ENCODE assay signal across 14 mouse cellular contexts in genomic region chr6:52228475-52229465, GRCm38 (mm10). TPM values are rescaled to one million over a fixed set of nuclear protein-coding genes. Genes with fewer than 3 reads are reported as not detected.
DNase-seq lines count a peak whose midpoint lies in the region; ATAC-seq and TF ChIP-seq lines count a peak whose summit lies in the region.
"Had no signal": no experiment of that assay in that cellular context is flagged by ENCODE, and none has a peak within 500 bp of the region (broad histone marks: within the 10 kb centered on the region; RNA-seq: fewer than 3 reads in every experiment).

No protein-coding gene starts in this region.

- TF ChIP-seq CTCF in E14TG2a.4 (conservative IDR thresholded peaks at IDR 0.05; ENCODE audit: low read length), result no peak
- TF ChIP-seq CTCF in kidney, adult 2 months (conservative IDR thresholded peaks at IDR 0.05; ENCODE audit: insufficient read depth, insufficient read length, low read depth, low read length), result no peak
- no peak; the same call in 1 of the 2 replicates for TF ChIP-seq CTCF in hindbrain, postnatal 0 days (IDR thresholded peaks at IDR 0.05; ENCODE audit: low read depth)

- no peak for DNase-seq in heart, embryonic 10.5 days (ENCODE audit: low spot score)
- DNase-seq in heart, postnatal 14 days, result no peak
- peak; percentile 78 for DNase-seq in kidney, adult 2 months
- DNase-seq in MN1 (ENCODE audit: low spot score), result no peak
- DNase-seq in hindbrain, postnatal 0 days (ENCODE audit: low spot score), result no peak
- DNase-seq: cerebellum, postnatal 36 days; heart, postnatal 4 days had no signal

- no peaks in the 10 kb centered on the region for H3K36me3 ChIP-seq in heart, embryonic 10.5 days
- H3K36me3 ChIP-seq in E14TG2a.4 (ENCODE audit: insufficient read depth, low read length), result no peaks in the 10 kb centered on the region
- no peaks in the 10 kb centered on the region; the same call in 1 of the 2 replicates for H3K36me3 ChIP-seq in kidney, adult 2 months (ENCODE audit: control insufficient read depth, insufficient read depth, low read length)
- H3K36me3 ChIP-seq in limb, embryonic 15.5 days, result no peaks in the 10 kb centered on the region
- no peaks in the 10 kb centered on the region for H3K36me3 ChIP-seq in hindbrain, postnatal 0 days (ENCODE audit: insufficient read depth, low read length)
- H3K36me3 ChIP-seq: stomach, embryonic 15.5 days had no signal

- no peak for TF ChIP-seq POLR2A in kidney, adult 2 months (IDR thresholded peaks at IDR 0.05; ENCODE audit: low read depth, low read length)

- H3K4me3 ChIP-seq in heart, embryonic 10.5 days, result 0 out of 2 replicates have a peak overlapping the region, but pooled peaks have one; percentile 15
- peak overlapping the region; percentile 30; the same call in 1 of the 2 replicates for H3K4me3 ChIP-seq in E14TG2a.4 (replicated peaks; ENCODE audit: low read length)
- H3K4me3 ChIP-seq in kidney, adult 2 months (ENCODE audit: insufficient read depth, low read depth, low read length), result peak overlapping the region; percentile 84
- peak overlapping the region; percentile 51 for H3K4me3 ChIP-seq in limb, embryonic 15.5 days
- no peak overlapping the region for H3K4me3 ChIP-seq in hindbrain, postnatal 0 days (ENCODE audit: low read length)
- H3K4me3 ChIP-seq: erythroblast, embryonic 14.5 days; stomach, embryonic 15.5 days had no signal

- peaks cover 18% of the 10 kb centered on the region for H3K4me1 ChIP-seq in heart, embryonic 10.5 days
- H3K4me1 ChIP-seq in E14TG2a.4 (replicated peaks; ENCODE audit: low read depth, low read length), result peaks cover 68% of the 10 kb centered on the region
- H3K4me1 ChIP-seq in kidney, adult 2 months (ENCODE audit: control insufficient read depth, insufficient read depth, low read length), result no peaks in the 10 kb centered on the region
- H3K4me1 ChIP-seq in limb, embryonic 15.5 days, result peaks cover 11% of the 10 kb centered on the region
- no peaks in the 10 kb centered on the region for H3K4me1 ChIP-seq in hindbrain, postnatal 0 days (ENCODE audit: insufficient read depth, low read length)

- H3K27ac ChIP-seq in heart, embryonic 10.5 days, result no peak overlapping the region
- peak overlapping the region; percentile 98 for H3K27ac ChIP-seq in kidney, adult 2 months (ENCODE audit: insufficient read depth, low read depth, low read length)
- H3K27ac ChIP-seq in limb, embryonic 15.5 days, result peak overlapping the region; percentile 93
- no peak overlapping the region for H3K27ac ChIP-seq in hindbrain, postnatal 0 days
- H3K27ac ChIP-seq: stomach, embryonic 15.5 days had no signal

- H3K9me3 ChIP-seq in heart, embryonic 10.5 days, result no peaks in the 10 kb centered on the region
- no peaks in the 10 kb centered on the region for H3K9me3 ChIP-seq in E14TG2a.4 (ENCODE audit: low read length)
- H3K9me3 ChIP-seq in limb, embryonic 15.5 days, result no peaks in the 10 kb centered on the region
- no peaks in the 10 kb centered on the region for H3K9me3 ChIP-seq in hindbrain, postnatal 0 days (ENCODE audit: low read length)
- H3K9me3 ChIP-seq: stomach, embryonic 15.5 days had no signal

- no peak for ATAC-seq in limb, embryonic 15.5 days (ENCODE audit: insufficient number of reproducible peaks, low FRiP score, low TSS enrichment, low read depth)
- ATAC-seq in inflammation-experienced regulatory T-cells, adult 6 months, result no peak
- ATAC-seq in hindbrain, postnatal 0 days, result no peak

- peak overlapping the region; percentile 80 for H3K9ac ChIP-seq in limb, embryonic 15.5 days
- H3K9ac ChIP-seq in hindbrain, postnatal 0 days (replicated peaks; ENCODE audit: low read length), result no peak overlapping the region
- H3K9ac ChIP-seq: stomach, embryonic 15.5 days had no signal

- H3K27me3 ChIP-seq in heart, embryonic 10.5 days (ENCODE audit: insufficient read depth, poor library complexity, severe bottlenecking), result peaks cover 99% of the 10 kb centered on the region
- peaks cover 96% of the 10 kb centered on the region for H3K27me3 ChIP-seq in E14TG2a.4 (ENCODE audit: insufficient read depth, low read length)
- H3K27me3 ChIP-seq in kidney, adult 2 months (replicated peaks; ENCODE audit: control insufficient read depth, insufficient read depth, low read length), result no peaks in the 10 kb centered on the region
- no peaks in the 10 kb centered on the region for H3K27me3 ChIP-seq in limb, embryonic 15.5 days
- H3K27me3 ChIP-seq in hindbrain, postnatal 0 days (ENCODE audit: insufficient read depth, low read length), result peaks cover 94% of the 10 kb centered on the region

- H3K4me2 ChIP-seq in limb, embryonic 15.5 days, result peak overlapping the region; percentile 65
- no peak overlapping the region for H3K4me2 ChIP-seq in hindbrain, postnatal 0 days (ENCODE audit: low read depth, low read length)
- H3K4me2 ChIP-seq: stomach, embryonic 15.5 days had no signal

- 1% methylated on average over 38 of the region's 38 CpGs for WGBS in heart, embryonic 10.5 days
- 2% methylated on average over 38 of the region's 38 CpGs for WGBS in kidney, adult 2 months
- under 1% methylated on average over 38 of the region's 38 CpGs for WGBS in limb, embryonic 15.5 days
- 2% methylated on average over 38 of the region's 38 CpGs for WGBS in hindbrain, postnatal 0 days

- intact Hi-C loops in heart, postnatal 14 days (cut with DNase I), result loop anchor here (5.0 to 10.0 kb wide), 2 partner anchors 844 to 1046 kb away; no protein-coding TSS in a partner anchor

RNA-seq across cellular contexts. Expression of gene Hoxa9, which starts 2.1 kb away (rescaled TPM):
- polyA plus RNA-seq in heart, embryonic 10.5 days (2016; fragmentation: Nextera tagmentation; extraction: Ambion mirVana), result 0.37 and 5.6 TPM in 2 replicates
- total RNA-seq in heart, postnatal 14 days (2021), result not detected
- polyA plus RNA-seq in kidney, adult 2 months (2012; rRNA removed), result 36.0 and 63.1 TPM in 2 replicates
- 30.8 and 34.0 TPM in 2 replicates for polyA plus RNA-seq in limb, embryonic 15.5 days (2015; fragmentation: Nextera tagmentation; extraction: Ambion mirVana)
- polyA plus RNA-seq in inflammation-experienced regulatory T-cells, adult 6 months (2017; shearing (Covaris generic)), result under 1 TPM in 2 of 3 experiments, not detected in 1; 0.13 to 0.32 TPM
- total RNA-seq in hindbrain, postnatal 0 days (2014; rRNA removed), result 0.26 TPM in 1 of 2 replicates, not detected in the other
- polyA plus RNA-seq in hindbrain, postnatal 0 days (2015; fragmentation: Nextera tagmentation; extraction: Ambion mirVana), result 0.18 TPM in 1 of 2 replicates, not detected in the other
- total RNA-seq: heart, postnatal 4 days; left cerebral cortex, adult 18-20 months had no signal
- polyA plus RNA-seq: brain, embryonic 14.5 days; erythroblast, embryonic 14.5 days had no signal

RNA-seq across cellular contexts. Expression of gene Hoxa7, which starts 7.1 kb away (rescaled TPM):
- 0.11 and 2.5 TPM in 2 replicates for polyA plus RNA-seq in heart, embryonic 10.5 days (2016; fragmentation: Nextera tagmentation; extraction: Ambion mirVana)
- total RNA-seq in heart, postnatal 14 days (2021), result under 1 TPM; 0.17 to 0.29 TPM
- 44.1 and 45.9 TPM in 2 replicates for polyA plus RNA-seq in kidney, adult 2 months (2012; rRNA removed)
- polyA plus RNA-seq in limb, embryonic 15.5 days (2015; fragmentation: Nextera tagmentation; extraction: Ambion mirVana), result 12.0 and 12.9 TPM in 2 replicates
- polyA plus RNA-seq in inflammation-experienced regulatory T-cells, adult 6 months (2017; shearing (Covaris generic)), result not detected
- 2.6 and 2.9 TPM in 2 replicates for total RNA-seq in hindbrain, postnatal 0 days (2014; rRNA removed)
- 1.3 and 3.9 TPM in 2 replicates for polyA plus RNA-seq in hindbrain, postnatal 0 days (2015; fragmentation: Nextera tagmentation; extraction: Ambion mirVana)
- total RNA-seq: left cerebral cortex, adult 18-20 months had no signal

RNA-seq across cellular contexts. Expression of gene Hoxa10, which starts 11.9 kb away (rescaled TPM):
- polyA plus RNA-seq in heart, embryonic 10.5 days (2016; fragmentation: Nextera tagmentation; extraction: Ambion mirVana), result 0.30 and 3.6 TPM in 2 replicates
- not detected for total RNA-seq in heart, postnatal 14 days (2021)
- 34.0 and 34.4 TPM in 2 replicates for polyA plus RNA-seq in kidney, adult 2 months (2012; rRNA removed)
- polyA plus RNA-seq in limb, embryonic 15.5 days (2015; fragmentation: Nextera tagmentation; extraction: Ambion mirVana), result 86.8 and 108 TPM in 2 replicates
- not detected for polyA plus RNA-seq in inflammation-experienced regulatory T-cells, adult 6 months (2017; shearing (Covaris generic))
- not detected in 2 replicates for total RNA-seq in hindbrain, postnatal 0 days (2014; rRNA removed)
- polyA plus RNA-seq in hindbrain, postnatal 0 days (2015; fragmentation: Nextera tagmentation; extraction: Ambion mirVana), result not detected in 2 replicates
- total RNA-seq: heart, postnatal 4 days; left cerebral cortex, adult 18-20 months had no signal
- polyA plus RNA-seq: erythroblast, embryonic 14.5 days had no signal

RNA-seq across cellular contexts. Expression of gene Gm28308, which starts 15.6 kb away (rescaled TPM):
- not detected in 2 replicates for polyA plus RNA-seq in heart, embryonic 10.5 days (2016; fragmentation: Nextera tagmentation; extraction: Ambion mirVana)
- not detected for total RNA-seq in heart, postnatal 14 days (2021)
- polyA plus RNA-seq in kidney, adult 2 months (2012; rRNA removed), result 0.78 and 2.9 TPM in 2 replicates
- polyA plus RNA-seq in limb, embryonic 15.5 days (2015; fragmentation: Nextera tagmentation; extraction: Ambion mirVana), result 0.70 TPM in 1 of 2 replicates, not detected in the other
- not detected for polyA plus RNA-seq in inflammation-experienced regulatory T-cells, adult 6 months (2017; shearing (Covaris generic))
- 0.83 and 2.2 TPM in 2 replicates for total RNA-seq in hindbrain, postnatal 0 days (2014; rRNA removed)
- polyA plus RNA-seq in hindbrain, postnatal 0 days (2015; fragmentation: Nextera tagmentation; extraction: Ambion mirVana), result not detected in 2 replicates
- total RNA-seq: heart, postnatal 4 days; left cerebral cortex, adult 18-20 months had no signal
- polyA plus RNA-seq: brain, embryonic 14.5 days; erythroblast, embryonic 14.5 days; stomach, embryonic 15.5 days had no signal

RNA-seq across cellular contexts. Expression of gene Hoxa3, which starts 15.6 kb away (rescaled TPM):
- polyA plus RNA-seq in heart, embryonic 10.5 days (2016; fragmentation: Nextera tagmentation; extraction: Ambion mirVana), result 0.57 and 3.7 TPM in 2 replicates
- 1 to 10 TPM; 1.2 TPM for total RNA-seq in heart, postnatal 14 days (2021)
- 7.4 and 7.6 TPM in 2 replicates for polyA plus RNA-seq in kidney, adult 2 months (2012; rRNA removed)
- 2.2 and 2.5 TPM in 2 replicates for polyA plus RNA-seq in limb, embryonic 15.5 days (2015; fragmentation: Nextera tagmentation; extraction: Ambion mirVana)
- polyA plus RNA-seq in inflammation-experienced regulatory T-cells, adult 6 months (2017; shearing (Covaris generic)), result not detected
- 8.7 and 9.8 TPM in 2 replicates for total RNA-seq in hindbrain, postnatal 0 days (2014; rRNA removed)
- 7.9 and 8.8 TPM in 2 replicates for polyA plus RNA-seq in hindbrain, postnatal 0 days (2015; fragmentation: Nextera tagmentation; extraction: Ambion mirVana)
- total RNA-seq: left cerebral cortex, adult 18-20 months had no signal
- polyA plus RNA-seq: erythroblast, embryonic 14.5 days had no signal

Comparison
In these comparisons a context has a peak if more than half of its experiments do, and no peak if none do; other contexts are left out.
1. H3K27ac ChIP-seq: peak in kidney, adult 2 months (single experiment) and limb, embryonic 15.5 days (single experiment); none in heart, embryonic 10.5 days (single experiment) and hindbrain, postnatal 0 days (single experiment).